Mouse (Mus musculus): Measurements from ENCODE around the gene Fmo4.
"Not testable (repeated sequence)": the region's sequence is repeated elsewhere in the genome, so short reads cannot be mapped to it uniquely, and the experiment has no call there.

Gene Fmo4

DNA sequence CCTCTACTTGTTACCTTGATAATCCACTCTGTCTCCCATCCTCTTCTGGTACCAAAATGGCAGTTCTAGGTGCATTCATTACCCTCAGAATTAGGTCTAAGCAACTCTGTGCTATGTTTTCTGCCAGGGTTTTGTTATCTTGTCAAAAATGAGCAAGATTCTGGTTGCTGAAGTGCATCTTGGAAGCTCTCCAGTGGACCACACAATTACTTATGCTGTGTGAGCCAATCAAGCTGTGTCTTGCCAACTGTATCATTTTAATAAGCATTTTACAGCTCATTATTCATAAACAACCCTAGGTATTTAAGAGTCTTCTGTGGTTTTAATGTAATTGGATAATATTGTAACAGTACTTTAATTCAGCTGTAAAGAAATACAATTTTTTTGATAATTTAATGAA is 17.3 kb downstream of the Fmo4 start:
- in situ Hi-C loops (cut with MboI, MseI) = no loop called here

DNA sequence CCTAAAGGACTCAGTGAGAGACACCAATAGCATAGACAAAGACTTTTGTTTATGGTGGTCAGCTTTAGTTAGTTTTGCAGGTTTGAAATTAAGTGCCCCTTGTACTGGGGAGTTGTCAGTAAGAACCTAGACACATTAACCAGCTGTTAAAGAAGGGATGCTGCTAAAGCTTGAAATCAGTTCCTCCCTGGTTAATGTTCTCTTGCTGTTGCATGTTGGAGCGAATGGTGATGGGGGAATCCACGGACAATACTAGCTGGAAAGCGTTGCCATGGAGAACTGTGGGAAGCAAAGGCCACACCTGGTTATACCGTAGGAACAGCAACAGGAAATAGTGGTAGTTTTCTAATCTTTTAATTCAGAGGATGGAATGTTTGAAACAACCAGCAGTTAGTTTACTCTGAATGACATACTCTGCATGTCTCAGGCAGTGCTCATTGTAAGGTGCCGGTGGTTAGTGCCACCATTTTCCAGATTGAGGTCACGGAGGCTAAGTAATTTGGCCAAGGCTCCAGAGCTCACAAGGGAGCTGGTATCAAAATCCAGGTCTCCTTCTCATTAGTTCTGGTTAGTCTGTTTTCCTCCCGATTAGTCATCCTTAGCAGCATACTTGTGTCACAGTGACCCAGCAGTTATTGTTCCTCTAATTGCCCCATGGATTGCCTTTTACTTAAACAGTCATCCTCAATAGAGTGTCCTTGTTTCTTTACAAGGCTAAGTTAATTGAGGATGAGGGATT is 21.3 kb downstream of the Fmo4 start:
- in situ Hi-C loops (cut with MboI, MseI) = no loop called here

- in situ Hi-C loops (cut with MboI, MseI) = no loop called here
Measured at GRCm38 (mm10) chr1:162785222-162785621, 28.6 kb downstream of the Fmo4 start.

DNA sequence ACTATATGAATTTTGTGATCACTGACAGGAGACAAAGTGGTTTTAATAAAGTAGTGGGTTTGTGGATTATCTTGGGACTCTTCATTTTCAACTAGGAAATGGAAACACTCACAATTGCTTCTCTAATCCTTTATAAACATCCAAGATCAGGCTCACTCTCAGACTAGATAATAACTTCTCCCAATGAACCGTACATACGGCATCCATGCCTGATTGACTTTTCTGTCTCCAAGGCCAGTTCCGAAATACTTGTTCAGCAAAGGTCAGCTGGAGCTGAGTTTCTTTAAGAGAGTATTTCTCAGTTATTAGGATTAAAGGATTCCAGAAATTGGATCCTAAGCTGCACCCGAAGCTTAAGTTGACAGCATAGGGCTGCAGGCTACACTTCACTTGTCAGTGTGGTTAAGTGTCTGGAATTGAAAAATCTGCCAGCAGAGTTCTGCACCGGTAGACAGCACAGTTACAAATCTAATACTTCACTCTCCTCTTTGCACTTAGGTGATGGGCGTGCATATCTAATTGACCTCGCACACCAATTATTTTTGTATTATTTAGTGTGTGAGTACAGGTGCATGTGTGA is 30.0 kb downstream of the Fmo4 start:
- in situ Hi-C loops (cut with MboI, MseI) = no loop called here

DNA sequence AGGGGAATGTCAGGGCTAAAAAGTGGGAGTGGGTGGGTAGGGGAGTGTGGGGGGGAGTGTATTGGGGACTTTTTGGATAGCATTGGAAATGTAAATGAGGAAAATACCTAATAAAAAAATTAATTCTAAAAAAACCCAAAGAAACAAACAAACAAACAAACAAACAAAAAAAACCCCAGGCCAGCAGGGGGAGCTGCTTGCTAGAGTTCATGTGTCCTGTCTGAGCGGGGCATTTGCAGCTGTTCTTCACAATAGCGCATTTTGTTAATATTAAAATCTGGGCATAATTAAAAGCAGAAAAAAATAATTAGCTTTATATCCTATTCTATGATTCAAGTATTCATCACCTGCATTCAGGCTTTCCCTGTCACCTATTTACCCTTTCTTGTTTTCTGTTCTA is 32.7 kb downstream of the Fmo4 start:
- in situ Hi-C loops (cut with MboI, MseI) = not testable (repeated sequence)

- in situ Hi-C loops (cut with MboI, MseI) = no loop called here
Measured at GRCm38 (mm10) chr1:162777943-162778538, 35.7 kb downstream of the Fmo4 start.

GRCm38 (mm10) chr1:162773661-162774060 is 40.1 kb downstream of the Fmo4 start:
- in situ Hi-C loops (cut with MboI, MseI) = loop anchor here in 1 of 2 experiments (25.0 kb wide), 1 partner anchor 614 kb away; no protein-coding TSS in a partner anchor

DNA sequence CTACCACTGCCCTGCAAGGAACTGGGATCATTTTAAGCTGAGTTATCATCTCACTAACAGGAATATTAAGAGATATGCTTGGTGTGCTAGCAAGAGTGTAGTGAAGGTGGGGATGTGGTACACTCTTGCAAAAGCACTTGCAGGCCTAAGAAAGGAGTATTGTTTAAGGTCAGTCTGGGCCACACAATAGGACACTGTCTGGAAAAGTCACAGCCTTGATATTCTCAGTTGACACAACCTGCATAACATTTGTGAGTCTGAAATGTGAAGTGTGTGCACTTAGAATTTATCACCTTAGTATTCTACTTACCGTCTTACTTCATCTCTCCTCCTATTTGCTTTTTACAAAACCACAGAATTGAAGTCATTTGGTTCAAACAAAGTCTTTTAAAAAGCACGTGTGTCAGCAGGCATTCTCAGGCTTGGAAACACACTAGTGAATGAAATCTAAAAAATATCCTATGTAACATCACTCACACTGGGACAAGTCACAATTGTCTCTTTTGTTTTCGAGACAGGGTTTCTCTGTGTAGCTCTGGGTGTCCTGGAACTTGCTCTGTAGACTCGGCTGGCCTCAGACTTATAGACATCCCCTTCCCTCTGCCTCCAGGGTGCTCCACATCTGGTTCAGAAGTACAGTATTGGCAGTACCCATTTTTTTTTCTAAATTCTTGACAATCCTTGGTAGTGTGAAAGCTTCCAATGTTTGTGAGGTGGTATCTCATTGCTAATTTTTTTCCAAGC is 42.0 kb downstream of the Fmo4 start:
- in situ Hi-C loops (cut with MboI, MseI) = loop anchor here in 1 of 2 experiments (25.0 kb wide), 1 partner anchor 616 kb away; no protein-coding TSS in a partner anchor

DNA sequence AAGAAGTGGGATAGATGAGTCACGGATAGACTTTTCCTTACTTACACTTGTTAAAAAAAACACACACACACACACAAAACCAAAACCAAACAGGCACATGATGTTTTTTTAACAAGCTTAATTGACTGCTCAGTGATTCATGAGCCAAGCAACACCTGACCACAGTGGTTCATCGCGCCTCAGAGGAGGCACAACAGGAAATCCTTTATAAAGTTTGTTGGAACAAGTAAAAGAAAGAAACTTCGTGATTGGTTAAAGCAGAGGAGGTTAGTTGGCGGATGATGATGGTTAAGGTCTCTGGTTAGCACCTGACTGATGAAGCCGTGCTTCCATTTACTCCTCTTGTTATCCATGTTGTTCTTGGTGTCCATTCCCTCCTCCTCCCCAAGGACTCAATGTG is 61.8 kb downstream of the Fmo4 start:
- in situ Hi-C loops (cut with MboI, MseI) = loop anchor here in 1 of 2 experiments (25.0 kb wide), 1 partner anchor 635 kb away; no protein-coding TSS in a partner anchor

GRCm38 (mm10) chr1:162749607-162750006 is 64.2 kb downstream of the Fmo4 start:
- in situ Hi-C loops (cut with MboI, MseI) = loop anchor here (10.0 to 25.0 kb wide), 2 partner anchors 638 to 1325 kb away; no protein-coding TSS in a partner anchor

DNA sequence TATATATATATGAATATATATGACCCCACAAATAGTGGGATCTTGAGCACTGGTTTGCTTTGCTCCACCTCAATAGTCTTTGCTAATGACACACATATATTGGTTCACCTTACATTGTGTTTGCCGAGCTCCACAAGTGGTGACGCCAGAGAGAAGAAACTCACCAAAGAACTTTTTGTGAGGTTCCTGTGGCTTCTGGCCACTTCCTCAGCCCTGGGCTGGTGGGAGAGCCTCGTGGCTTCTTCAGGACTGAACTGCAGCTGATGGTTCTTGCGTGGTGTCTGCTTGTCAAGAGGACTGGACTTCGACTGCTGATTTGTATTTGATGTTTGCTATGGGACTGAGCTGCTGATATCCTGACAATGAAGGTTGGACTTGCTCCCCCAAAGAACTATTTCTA is 65.0 kb downstream of the Fmo4 start:
- in situ Hi-C loops (cut with MboI, MseI) = loop anchor here in 1 of 2 experiments (10.0 kb wide), 1 partner anchor 1326 kb away; no protein-coding TSS in a partner anchor
